ENCODE assay signal across 24 mouse cellular contexts in the genomic region with DNA sequence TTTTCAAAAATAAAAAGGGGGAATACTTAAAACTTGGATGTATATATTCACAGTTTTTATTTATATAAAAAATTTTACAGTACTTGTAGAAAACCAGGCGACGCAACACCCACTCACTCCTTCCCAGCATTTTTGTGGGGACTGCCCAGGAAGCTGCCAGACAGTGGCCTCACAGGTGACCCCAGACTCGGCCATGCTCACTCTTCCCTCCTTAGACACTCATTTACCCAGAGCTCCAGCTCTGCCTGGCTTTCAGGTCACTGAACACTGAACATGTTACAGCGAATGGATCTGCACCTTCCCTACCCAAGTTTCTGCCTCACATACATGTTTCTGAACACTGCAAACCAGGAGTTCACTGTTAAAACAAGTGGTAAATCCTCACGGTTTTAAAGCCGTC. TPM values are rescaled to one million over a fixed set of nuclear protein-coding genes. Genes with fewer than 3 reads are reported as not detected.
DNase-seq lines count a peak whose midpoint lies in the region; ATAC-seq and TF ChIP-seq lines count a peak whose summit lies in the region.
"Had no signal": no experiment of that assay in that cellular context is flagged by ENCODE, and none has a peak within 500 bp of the region (broad histone marks: within the 10 kb centered on the region; RNA-seq: fewer than 3 reads in every experiment).

No protein-coding gene starts in this region.

- no peaks in the 10 kb centered on the region; the same call in 1 of the 2 replicates for H3K36me3 ChIP-seq in kidney, adult 2 months (ENCODE audit: control insufficient read depth, insufficient read depth, low read length)
- peaks cover 63% of the 10 kb centered on the region for H3K36me3 ChIP-seq in kidney, embryonic 15.5 days

- H3K4me2 ChIP-seq in kidney, embryonic 15.5 days, result no peak overlapping the region
- H3K4me2 ChIP-seq: embryonic facial prominence, embryonic 13.5 days; embryonic facial prominence, embryonic 15.5 days; forebrain, embryonic 12.5 days had no signal

- TF ChIP-seq CTCF in kidney, adult 2 months (conservative IDR thresholded peaks at IDR 0.05; ENCODE audit: insufficient read depth, insufficient read length, low read depth, low read length), result no peak
- no peak for TF ChIP-seq CTCF in layer of hippocampus, adult 2 months (conservative IDR thresholded peaks at IDR 0.05)

- H3K27ac ChIP-seq in kidney, adult 2 months (ENCODE audit: insufficient read depth, low read depth, low read length), result no peak overlapping the region
- H3K27ac ChIP-seq in kidney, embryonic 15.5 days, result no peak overlapping the region
- peak overlapping the region; percentile 82; the same call in 1 of the 2 replicates for H3K27ac ChIP-seq in layer of hippocampus, adult 2 months
- H3K27ac ChIP-seq: embryonic facial prominence, embryonic 13.5 days; embryonic facial prominence, embryonic 15.5 days; forebrain, embryonic 10.5 days; forebrain, embryonic 12.5 days had no signal

- ATAC-seq in kidney, embryonic 15.5 days (replicated peaks; ENCODE audit: low FRiP score), result no peak; the same call in 1 of the 2 replicates
- ATAC-seq: forebrain, embryonic 14.5 days had no signal

- TF ChIP-seq POLR2A in kidney, adult 2 months (IDR thresholded peaks at IDR 0.05; ENCODE audit: low read depth, low read length), result no peak

- H3K9ac ChIP-seq in kidney, embryonic 15.5 days, result no peak overlapping the region
- H3K9ac ChIP-seq: embryonic facial prominence, embryonic 15.5 days; forebrain, embryonic 12.5 days had no signal

- peak; percentile 48 for DNase-seq in kidney, adult 2 months
- DNase-seq in kidney, postnatal 4 days, result no peak
- DNase-seq in kidney, adult 9 months, result peak; percentile 42
- DNase-seq in kidney, adult 11 months, result no peak
- DNase-seq in kidney, postnatal 14 days, result peak; percentile 32
- no peak for DNase-seq in layer of hippocampus, adult 2 months (ENCODE audit: low spot score in 2 of 2)
- DNase-seq in layer of hippocampus, postnatal 14 days (ENCODE audit: low spot score in 2 of 2), result no peak
- DNase-seq: adrenal gland, adult 2 months; adrenal gland, postnatal 10 days; adrenal gland, postnatal 25 days; cerebellum, adult 11 months; cerebellum, adult 8-10 months; cerebellum, postnatal 14 days; cerebellum, postnatal 36 days; embryo, embryonic 11 days had no signal

- H3K4me3 ChIP-seq in kidney, adult 2 months (ENCODE audit: insufficient read depth, low read depth, low read length), result no peak overlapping the region
- H3K4me3 ChIP-seq in kidney, embryonic 15.5 days (replicated peaks), result no peak overlapping the region
- no peak overlapping the region for H3K4me3 ChIP-seq in layer of hippocampus, adult 2 months
- H3K4me3 ChIP-seq: embryonic facial prominence, embryonic 13.5 days; embryonic facial prominence, embryonic 15.5 days; erythroblast, embryonic 14.5 days; forebrain, embryonic 10.5 days; forebrain, embryonic 12.5 days had no signal

- 64% methylated on average over 6 of the region's 6 CpGs for WGBS in kidney, adult 2 months
- 78% methylated on average over 6 of the region's 6 CpGs for WGBS in kidney, embryonic 15.5 days

- peaks cover 25% of the 10 kb centered on the region for H3K4me1 ChIP-seq in kidney, adult 2 months (ENCODE audit: control insufficient read depth, insufficient read depth, low read length)
- H3K4me1 ChIP-seq in kidney, embryonic 15.5 days, result peaks cover 22% of the 10 kb centered on the region; the same call in 1 of the 2 replicates

- H3K27me3 ChIP-seq in kidney, adult 2 months (replicated peaks; ENCODE audit: control insufficient read depth, insufficient read depth, low read length), result no peaks in the 10 kb centered on the region
- no peaks in the 10 kb centered on the region for H3K27me3 ChIP-seq in kidney, embryonic 15.5 days
- H3K27me3 ChIP-seq: embryonic facial prominence, embryonic 13.5 days; embryonic facial prominence, embryonic 15.5 days; forebrain, embryonic 12.5 days had no signal

- H3K9me3 ChIP-seq in kidney, embryonic 15.5 days (replicated peaks), result no peaks in the 10 kb centered on the region
- H3K9me3 ChIP-seq: embryonic facial prominence, embryonic 13.5 days; embryonic facial prominence, embryonic 15.5 days; forebrain, embryonic 10.5 days; forebrain, embryonic 12.5 days had no signal

RNA-seq across cellular contexts. Expression of gene Tbpl1, which starts 27.9 kb away (rescaled TPM):
- 14.3 and 17.7 TPM in 2 replicates for polyA plus RNA-seq in kidney, adult 2 months (2012; rRNA removed)
- 74.5 and 75.7 TPM in 2 replicates for polyA plus RNA-seq in kidney, embryonic 15.5 days (2015; fragmentation: Nextera tagmentation; extraction: Ambion mirVana)
- total RNA-seq in layer of hippocampus, adult 2 months (2021), result 10 to 100 TPM; 59.8 to 62.4 TPM
- 10 to 100 TPM; 57.3 to 61.6 TPM for total RNA-seq in layer of hippocampus, postnatal 14 days (2021)

RNA-seq across cellular contexts. Expression of gene Slc2a12, which starts 59.0 kb away (rescaled TPM):
- 5.6 and 6.3 TPM in 2 replicates for polyA plus RNA-seq in kidney, adult 2 months (2012; rRNA removed)
- 1.9 and 2.9 TPM in 2 replicates for polyA plus RNA-seq in kidney, embryonic 15.5 days (2015; fragmentation: Nextera tagmentation; extraction: Ambion mirVana)
- 1 to 10 TPM; 3.1 to 6.0 TPM for total RNA-seq in layer of hippocampus, adult 2 months (2021)
- 10 to 100 TPM in 1 of 2 experiments, 1 to 10 TPM in 1; 4.0 to 13.4 TPM for total RNA-seq in layer of hippocampus, postnatal 14 days (2021)
- total RNA-seq: common myeloid progenitor, adult 5-6 weeks had no signal
- polyA plus RNA-seq: C2C12; erythroblast, embryonic 14.5 days had no signal

Comparison
In these comparisons a context has a peak if more than half of its experiments do, and no peak if none do; other contexts are left out.
1. DNase-seq: peak in kidney, adult 2 months (single experiment), kidney, adult 9 months (single experiment) and kidney, postnatal 14 days (single experiment); none in kidney, postnatal 4 days (0 of 2), kidney, adult 11 months (single experiment), layer of hippocampus, adult 2 months (0 of 2) and layer of hippocampus, postnatal 14 days (0 of 2).